ENCODE assay signal across 17 mouse cellular contexts in genomic region chr13:104635965-104636462, GRCm38 (mm10).
A peak's percentile ranks its signal among the peaks of the same experiment; 100 is the strongest.
DNase-seq lines count a peak whose midpoint lies in the region; ATAC-seq lines count a peak whose summit lies in the region.
"Had no signal": no experiment of that assay in that cellular context is flagged by ENCODE, and none has a peak within 500 bp of the region (broad histone marks: within the 10 kb centered on the region; RNA-seq: fewer than 3 reads in every experiment).

No protein-coding gene starts in this region.

- H3K9ac ChIP-seq in kidney, embryonic 14.5 days (ENCODE audit: low read depth, low read length): no peak overlapping the region
- no peak overlapping the region for H3K9ac ChIP-seq in heart, embryonic 15.5 days
- H3K9ac ChIP-seq in liver, embryonic 13.5 days: no peak overlapping the region
- H3K9ac ChIP-seq: embryonic facial prominence, embryonic 13.5 days; forebrain, embryonic 13.5 days; hindbrain, embryonic 15.5 days; limb, embryonic 13.5 days; midbrain, embryonic 12.5 days; neural tube, embryonic 12.5 days had no signal

- no peaks in the 10 kb centered on the region for H3K9me3 ChIP-seq in kidney, embryonic 14.5 days (ENCODE audit: control insufficient read depth, low read length)
- no peaks in the 10 kb centered on the region for H3K9me3 ChIP-seq in heart, embryonic 15.5 days (replicated peaks)
- H3K9me3 ChIP-seq in liver, embryonic 13.5 days (replicated peaks): no peaks in the 10 kb centered on the region
- H3K9me3 ChIP-seq: embryonic facial prominence, embryonic 13.5 days; forebrain, embryonic 13.5 days; hindbrain, embryonic 15.5 days; limb, embryonic 13.5 days; midbrain, embryonic 12.5 days; neural tube, embryonic 12.5 days had no signal

- ATAC-seq in kidney, embryonic 14.5 days (ENCODE audit: low FRiP score, low TSS enrichment): no peak; the same call in 1 of the 2 replicates
- peak; percentile 44; the same call in 1 of the 2 replicates for ATAC-seq in heart, embryonic 15.5 days (replicated peaks; ENCODE audit: insufficient number of reproducible peaks, insufficient read depth, low FRiP score, low read depth)
- ATAC-seq in liver, embryonic 13.5 days (ENCODE audit: low read depth): peak; percentile 48; the same call in 1 of the 2 replicates
- ATAC-seq: forebrain, embryonic 13.5 days had no signal

- no peak overlapping the region for H3K4me2 ChIP-seq in kidney, embryonic 14.5 days (replicated peaks; ENCODE audit: low read depth, low read length)
- no peak overlapping the region for H3K4me2 ChIP-seq in heart, embryonic 15.5 days
- H3K4me2 ChIP-seq in liver, embryonic 13.5 days: no peak overlapping the region
- H3K4me2 ChIP-seq: embryonic facial prominence, embryonic 13.5 days; forebrain, embryonic 13.5 days; hindbrain, embryonic 15.5 days; limb, embryonic 13.5 days; midbrain, embryonic 12.5 days; neural tube, embryonic 12.5 days had no signal

- no peaks in the 10 kb centered on the region for H3K27me3 ChIP-seq in kidney, embryonic 14.5 days (ENCODE audit: control insufficient read depth, insufficient read depth, low read length)
- H3K27me3 ChIP-seq in heart, embryonic 15.5 days: no peaks in the 10 kb centered on the region
- no peaks in the 10 kb centered on the region for H3K27me3 ChIP-seq in liver, embryonic 13.5 days
- H3K27me3 ChIP-seq: embryonic facial prominence, embryonic 13.5 days; forebrain, embryonic 13.5 days; hindbrain, embryonic 15.5 days; limb, embryonic 13.5 days; midbrain, embryonic 12.5 days; neural tube, embryonic 12.5 days had no signal

- DNase-seq in kidney, adult 11 months: peak; percentile 85
- peak; percentile 58 for DNase-seq in kidney, adult 18-20 months
- no peak for DNase-seq in liver, embryonic 13.5 days
- no peak for DNase-seq in right cerebral cortex, postnatal 25 days
- DNase-seq in left cerebral cortex, postnatal 36 days (ENCODE audit: low spot score in 2 of 2): no peak
- DNase-seq: adrenal gland, adult 2 months; cerebellum, postnatal 14 days; gastrocnemius, postnatal 36 days; thymus, postnatal 25 days had no signal

- no peak overlapping the region for H3K4me3 ChIP-seq in kidney, embryonic 14.5 days (ENCODE audit: low read length)
- H3K4me3 ChIP-seq in heart, embryonic 15.5 days: no peak overlapping the region
- H3K4me3 ChIP-seq in liver, embryonic 13.5 days (replicated peaks): no peak overlapping the region
- H3K4me3 ChIP-seq: embryonic facial prominence, embryonic 13.5 days; forebrain, embryonic 13.5 days; hindbrain, embryonic 15.5 days; limb, embryonic 13.5 days; midbrain, embryonic 12.5 days; neural tube, embryonic 12.5 days had no signal

- intact Hi-C loops in left cerebral cortex, postnatal 36 days (cut with DNase I): no loop called here

- no peaks in the 10 kb centered on the region for H3K36me3 ChIP-seq in kidney, embryonic 14.5 days (ENCODE audit: control insufficient read depth, insufficient read depth, low read length)
- H3K36me3 ChIP-seq in heart, embryonic 15.5 days: no peaks in the 10 kb centered on the region; the same call in 1 of the 2 replicates
- H3K36me3 ChIP-seq in liver, embryonic 13.5 days: no peaks in the 10 kb centered on the region
- H3K36me3 ChIP-seq: midbrain, embryonic 12.5 days had no signal

- H3K27ac ChIP-seq in kidney, embryonic 14.5 days (ENCODE audit: low read depth, low read length): no peak overlapping the region; the same call in 1 of the 2 replicates
- peak overlapping the region; percentile 86 for H3K27ac ChIP-seq in heart, embryonic 15.5 days
- no peak overlapping the region for H3K27ac ChIP-seq in liver, embryonic 13.5 days
- H3K27ac ChIP-seq: embryonic facial prominence, embryonic 13.5 days; forebrain, embryonic 13.5 days; hindbrain, embryonic 15.5 days; limb, embryonic 13.5 days; midbrain, embryonic 12.5 days; neural tube, embryonic 12.5 days had no signal

- WGBS in kidney, embryonic 14.5 days: 47% methylated on average over 6 of the region's 6 CpGs
- WGBS in heart, embryonic 15.5 days: 34% methylated on average over 6 of the region's 6 CpGs
- 60% methylated on average over 6 of the region's 6 CpGs for WGBS in liver, embryonic 13.5 days (ENCODE audit: insufficient replicate concordance)

- peaks cover 8% of the 10 kb centered on the region; the same call in 1 of the 2 replicates for H3K4me1 ChIP-seq in kidney, embryonic 14.5 days (ENCODE audit: control insufficient read depth, insufficient read depth, low read length)
- peaks cover 44% of the 10 kb centered on the region for H3K4me1 ChIP-seq in heart, embryonic 15.5 days (replicated peaks)
- peaks cover 11% of the 10 kb centered on the region for H3K4me1 ChIP-seq in liver, embryonic 13.5 days (replicated peaks)
- H3K4me1 ChIP-seq: hindbrain, embryonic 15.5 days; midbrain, embryonic 12.5 days; neural tube, embryonic 12.5 days had no signal

Comparison
In these comparisons a context has a peak if more than half of its experiments do, and no peak if none do; other contexts are left out.
1. DNase-seq: peak in kidney, adult 11 months (single experiment) and kidney, adult 18-20 months (single experiment); none in liver, embryonic 13.5 days (single experiment), right cerebral cortex, postnatal 25 days (single experiment) and left cerebral cortex, postnatal 36 days (0 of 2).